Mouse (Mus musculus): ENCODE measurements at regions not wholly inside any gene's neighbourhood (a gene's known extent, or its start where the extent isn't known, plus 50 kb on each side); places are given as distances from the start of the nearest gene placed in this dataset.
A peak's percentile ranks its signal among the peaks of the same experiment; 100 is the strongest.

DNA sequence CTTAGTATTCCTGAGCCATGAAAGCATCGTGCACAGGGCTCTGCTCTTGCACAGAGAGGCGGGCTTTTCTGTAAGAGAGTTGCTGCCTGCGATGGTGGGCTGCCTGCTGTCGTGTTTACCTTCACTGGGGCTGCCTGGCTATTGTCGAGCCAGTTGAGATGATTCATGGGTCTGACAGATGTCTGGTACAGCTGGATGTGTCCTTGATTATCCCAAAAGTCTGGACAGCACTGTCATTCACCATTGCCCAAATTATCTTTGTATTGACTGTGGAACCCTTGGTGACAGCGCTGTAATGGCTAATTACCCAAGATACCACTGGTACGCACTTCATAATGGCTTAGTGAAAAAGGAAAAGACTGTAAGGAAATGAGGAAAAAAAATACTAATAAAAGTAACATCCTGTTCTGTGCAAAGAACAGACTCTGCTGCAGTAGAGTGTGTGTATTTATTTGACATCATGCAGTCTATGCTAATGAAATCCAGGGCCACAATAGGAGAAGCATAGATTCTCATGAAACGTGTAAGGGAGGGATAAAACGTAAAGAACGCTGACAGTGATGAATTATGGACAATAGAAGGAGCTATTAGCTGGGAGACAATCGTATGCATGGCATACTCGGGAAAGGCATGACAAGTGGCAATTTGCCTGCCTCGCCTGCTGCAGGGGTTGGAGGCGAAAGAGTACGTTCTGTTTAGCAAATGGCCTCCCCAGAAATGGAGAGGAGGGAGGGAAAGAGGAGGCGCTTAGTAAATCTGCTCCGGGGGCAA is 208.2 kb upstream of the Atp5g3 start:
- intact Hi-C loops (cut with DNase I) = no loop called here

DNA sequence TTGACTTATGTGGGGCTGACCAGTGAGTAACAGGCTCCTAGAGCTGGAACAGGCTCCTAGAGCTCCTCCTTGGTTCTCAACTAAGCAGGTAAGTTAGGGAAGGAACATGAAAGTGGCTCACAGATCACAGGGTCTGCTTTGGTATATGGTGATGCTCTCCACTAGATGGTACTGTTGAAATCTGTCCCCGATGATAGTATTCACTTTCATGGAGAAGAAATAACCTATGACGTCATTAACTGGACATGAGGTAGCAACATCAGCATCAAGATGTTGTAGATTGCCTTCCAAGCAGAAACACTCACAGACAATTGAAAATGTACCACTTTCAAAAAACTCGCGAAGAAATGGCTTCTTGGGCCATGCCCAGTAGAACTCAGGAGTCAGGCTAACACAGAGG is 195.3 kb upstream of the Atp5g3 start:
- DNase-seq = no peak
- intact Hi-C loops (cut with DNase I) = no loop called here

More for the DNA sequence above, 208.2 kb upstream of the Atp5g3 start:
- no peak for DNase-seq

- peak; percentile 44 for DNase-seq
- intact Hi-C loops (cut with DNase I) = no loop called here
Measured at GRCm38 (mm10) chr2:74099671-74100372, 188.7 kb upstream of the Atp5g3 start.

- no peak for DNase-seq
- intact Hi-C loops (cut with DNase I) = no loop called here
Measured at GRCm38 (mm10) chr2:74096809-74097208, 185.7 kb upstream of the Atp5g3 start.

DNA sequence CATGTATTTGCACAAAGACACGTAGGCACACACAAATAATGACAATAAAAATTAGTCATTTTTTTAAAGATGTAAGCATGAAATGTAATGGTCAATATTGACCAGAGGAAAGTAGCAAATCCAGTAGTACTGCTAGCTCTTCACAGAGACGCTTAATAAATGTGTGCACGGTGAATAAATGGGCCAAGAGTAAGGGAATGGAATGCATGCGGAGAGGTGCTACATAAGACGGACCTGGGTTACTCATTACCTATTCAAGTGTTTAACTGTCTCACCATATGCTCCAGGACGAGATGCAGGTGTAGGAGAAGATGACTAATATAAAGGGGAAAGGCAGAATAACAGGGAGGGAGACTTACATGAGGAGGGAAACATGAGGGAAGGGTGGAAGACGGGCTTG is 182.4 kb upstream of the Atp5g3 start:
- intact Hi-C loops (cut with DNase I) = no loop called here
- DNase-seq = no peak

GRCm38 (mm10) chr2:74087375-74087774 is 176.2 kb upstream of the Atp5g3 start:
- no peak for DNase-seq
- intact Hi-C loops (cut with DNase I) = no loop called here

- intact Hi-C loops (cut with DNase I) = no loop called here
- DNase-seq = no peak
Measured at GRCm38 (mm10) chr2:74084971-74085370, 173.8 kb upstream of the Atp5g3 start.

- intact Hi-C loops (cut with DNase I) = no loop called here
- no peak for DNase-seq
Measured at GRCm38 (mm10) chr2:74076774-74077173, 165.6 kb upstream of the Atp5g3 start.

GRCm38 (mm10) chr2:74075566-74075965 is 164.4 kb upstream of the Atp5g3 start:
- intact Hi-C loops (cut with DNase I) = no loop called here

GRCm38 (mm10) chr2:74073396-74073795 is 162.3 kb upstream of the Atp5g3 start:
- no peak for DNase-seq
- intact Hi-C loops (cut with DNase I) = no loop called here

More at GRCm38 (mm10) chr2:74075566-74075965, 164.4 kb upstream of the Atp5g3 start:
- no peak for DNase-seq

GRCm38 (mm10) chr2:74066652-74067051 is 155.5 kb upstream of the Atp5g3 start:
- peak; percentile 72 for DNase-seq
- intact Hi-C loops (cut with DNase I) = loop anchor here (5.0 kb wide), 2 partner anchors 236 to 591 kb away; partner anchors contain the start of gene Evx2

DNA sequence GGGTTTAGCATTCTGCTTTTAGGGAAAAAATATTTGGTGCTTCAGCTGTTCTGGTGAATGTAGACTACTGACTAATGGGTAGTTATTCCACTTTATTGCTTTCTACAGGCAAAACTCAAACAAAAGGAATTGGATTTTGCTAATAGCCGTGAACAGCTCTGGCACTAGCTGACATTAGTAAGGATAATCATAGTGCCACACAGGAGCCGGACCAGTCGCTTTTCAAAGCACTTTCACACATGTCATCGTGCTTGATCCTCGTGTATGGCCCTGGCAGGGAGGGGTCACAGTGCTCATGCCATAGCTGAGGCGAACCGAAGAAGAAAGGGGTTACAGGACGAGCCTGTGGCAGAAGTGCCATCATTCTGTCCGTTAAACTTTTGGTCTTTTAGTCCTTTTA is 153.2 kb upstream of the Atp5g3 start:
- intact Hi-C loops (cut with DNase I) = no loop called here
- peak; percentile 10 for DNase-seq

DNA sequence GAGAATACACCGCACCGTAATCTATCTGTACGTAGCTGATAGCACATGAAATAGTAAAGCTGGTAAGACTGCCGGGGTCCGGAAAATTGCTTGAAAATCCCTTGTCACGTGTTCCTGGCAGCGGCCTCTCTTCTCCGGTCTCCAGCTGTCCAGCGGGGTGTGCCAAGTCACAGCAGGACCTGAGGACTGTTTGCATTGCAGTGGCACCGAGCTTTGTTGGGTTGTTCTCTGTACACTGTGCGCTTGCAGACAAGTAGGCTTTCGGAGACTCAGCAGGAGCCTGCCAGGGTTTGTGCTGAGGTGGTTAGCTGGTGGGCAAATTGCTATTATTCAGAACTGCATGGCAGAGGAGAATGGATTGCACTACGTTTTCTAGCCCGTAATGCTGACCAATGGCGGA is 152.7 kb upstream of the Atp5g3 start:
- intact Hi-C loops (cut with DNase I) = no loop called here
- DNase-seq = peak; percentile 96

GRCm38 (mm10) chr2:74063302-74063701 is 152.2 kb upstream of the Atp5g3 start:
- intact Hi-C loops (cut with DNase I) = no loop called here
- DNase-seq = no peak

DNA sequence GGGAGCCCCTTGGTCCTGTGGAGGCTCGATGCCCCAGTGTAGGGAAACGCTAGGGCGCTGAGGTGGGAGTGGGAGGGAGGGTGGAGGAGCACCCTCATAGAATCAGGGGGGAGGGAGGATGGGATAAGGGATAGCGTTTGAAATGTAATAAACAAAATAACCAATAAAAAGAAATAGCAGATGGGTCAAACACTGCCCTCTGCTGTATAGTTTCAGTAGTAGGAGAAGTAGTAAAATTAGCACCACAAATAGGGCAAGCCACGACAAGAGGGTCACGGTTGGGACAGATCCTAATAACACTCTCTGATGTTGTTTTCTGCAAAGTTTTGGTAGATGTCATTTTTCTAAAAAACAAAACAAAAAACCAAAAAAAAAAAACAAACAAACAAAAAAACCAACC is 131.3 kb upstream of the Atp5g3 start:
- intact Hi-C loops (cut with DNase I) = no loop called here
- DNase-seq = no peak

- intact Hi-C loops (cut with DNase I) = no loop called here
- DNase-seq = no peak
Measured at GRCm38 (mm10) chr2:74039580-74039979, 128.5 kb upstream of the Atp5g3 start.

- no peak for DNase-seq
- intact Hi-C loops (cut with DNase I) = no loop called here
Measured at GRCm38 (mm10) chr2:74036043-74036442, 124.9 kb upstream of the Atp5g3 start.

DNA sequence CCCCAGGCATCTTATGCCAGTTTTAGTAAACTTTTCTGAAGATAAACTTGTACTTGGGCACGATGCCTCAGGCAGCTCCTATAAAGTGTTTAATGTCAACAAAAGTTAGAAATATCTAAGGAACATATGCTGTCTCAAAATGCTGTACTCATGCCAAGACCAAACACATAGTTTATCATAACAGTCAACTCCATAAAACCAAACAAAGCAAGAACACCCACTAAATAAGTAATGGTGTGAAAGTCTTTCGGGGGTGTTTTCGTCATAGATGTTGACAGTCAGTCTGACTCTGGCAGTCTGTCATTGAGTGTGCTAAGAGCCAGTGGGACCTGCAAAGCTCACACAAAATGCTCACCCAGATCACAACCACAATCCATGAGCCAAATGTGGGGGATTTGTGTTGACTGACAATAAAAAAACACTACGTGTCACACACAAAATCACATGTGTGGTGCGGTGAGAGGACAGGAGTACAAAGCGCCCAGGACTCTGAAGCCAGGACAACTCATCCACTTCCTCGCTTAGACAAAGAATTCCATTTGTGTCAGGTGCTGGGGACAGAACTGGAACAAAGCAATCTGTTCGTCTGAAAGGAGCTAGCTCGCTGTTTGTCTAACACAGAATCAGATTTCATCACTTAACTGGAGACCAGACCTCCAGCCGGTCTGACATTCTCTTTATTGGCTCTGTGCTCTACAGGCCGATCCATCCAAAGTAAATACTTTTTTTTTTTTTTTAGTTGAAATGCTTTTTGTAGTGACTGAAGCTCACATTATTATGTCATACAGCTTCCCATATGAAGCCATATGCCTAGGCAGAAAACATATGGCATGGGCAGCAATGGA is 121.3 kb upstream of the Atp5g3 start:
- intact Hi-C loops (cut with DNase I) = no loop called here

GRCm38 (mm10) chr2:74029938-74030337 is 118.8 kb upstream of the Atp5g3 start:
- intact Hi-C loops (cut with DNase I) = no loop called here
- DNase-seq = no peak

More for the DNA sequence above, 121.3 kb upstream of the Atp5g3 start:
- no peak for DNase-seq

DNA sequence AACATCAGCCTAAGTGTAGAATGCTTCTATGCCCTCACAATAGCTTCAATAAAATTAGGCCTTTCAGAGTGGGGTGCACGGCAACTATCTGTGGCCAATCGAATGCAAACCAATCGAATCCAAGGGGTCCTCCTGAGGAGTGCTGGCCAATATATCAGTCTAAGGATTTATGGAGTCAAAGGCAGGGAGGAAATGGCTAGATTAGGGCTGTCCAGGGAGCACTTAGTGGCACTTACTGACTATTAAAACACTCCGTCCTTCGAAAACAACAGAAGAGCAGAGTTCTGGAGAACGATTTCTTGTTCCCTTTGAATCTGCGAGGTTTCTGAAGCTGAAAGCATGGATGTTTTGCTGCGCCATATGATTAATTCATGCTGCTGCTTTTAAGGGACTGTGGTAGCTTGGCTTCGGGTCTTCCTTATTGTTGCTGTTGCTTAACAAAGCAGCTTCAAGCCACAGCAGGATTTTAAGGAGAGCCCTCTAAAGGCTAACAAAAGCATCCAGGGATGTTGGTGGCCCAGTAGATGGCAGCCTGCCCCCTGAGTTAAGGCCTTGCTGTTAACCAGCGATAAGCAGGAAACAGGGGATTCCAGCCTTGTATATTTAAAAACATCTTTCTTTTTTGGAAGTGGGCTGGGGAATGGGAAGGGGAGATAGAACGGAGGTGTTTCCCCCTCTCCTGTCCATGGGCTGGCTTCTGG is 116.4 kb upstream of the Atp5g3 start:
- peak; percentile 74 for DNase-seq
- intact Hi-C loops (cut with DNase I) = no loop called here

GRCm38 (mm10) chr2:74015146-74015545 is 104.0 kb upstream of the Atp5g3 start:
- intact Hi-C loops (cut with DNase I) = no loop called here
- DNase-seq = no peak

Data from left cerebral cortex, postnatal 4 days (tissue).